Mouse (Mus musculus) cerebellum, adult 9-10 months (tissue): ENCODE results near the gene Arl3.

Experiments used
- DNase-seq: peaks from one replicate; pipeline ENCODE4 v3.0.0; 2022

Arl3 gene

GRCm38 (mm10) chr19:46532031-46532688 lies 40.8 kb downstream of the Arl3 start:
- DNase-seq = no peak

- DNase-seq = no peak
These were observed 41.6 kb downstream of the Arl3 start for GRCm38 (mm10) chr19:46531071-46532030.

DNA sequence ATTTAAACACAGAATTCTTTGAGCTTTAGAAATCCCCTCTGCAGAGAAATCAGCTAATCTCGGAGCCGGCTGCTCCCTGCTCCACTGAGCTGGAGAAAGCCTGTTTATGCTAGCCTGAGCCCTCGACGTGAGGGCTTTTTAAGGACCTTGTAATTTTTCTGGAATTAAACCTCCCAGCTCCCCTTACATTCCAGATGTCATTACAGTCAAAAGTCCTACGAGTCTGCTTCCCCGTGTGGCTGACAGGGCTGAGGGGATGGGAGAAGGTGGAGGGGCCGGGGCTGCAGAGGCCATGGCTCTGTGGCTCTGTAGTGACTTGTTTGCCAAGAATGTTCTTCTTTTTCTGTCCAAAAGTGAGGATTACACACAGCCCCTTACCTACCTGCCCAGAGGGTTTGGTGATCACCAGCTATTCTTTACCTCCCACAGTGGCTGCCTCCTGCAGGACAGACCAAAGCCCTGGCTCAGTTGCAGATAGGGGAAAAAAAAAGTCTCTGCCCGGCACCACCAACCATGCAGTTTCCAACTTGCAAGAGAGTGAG lies 42.5 kb downstream of the Arl3 start:
- no peak for DNase-seq

DNA sequence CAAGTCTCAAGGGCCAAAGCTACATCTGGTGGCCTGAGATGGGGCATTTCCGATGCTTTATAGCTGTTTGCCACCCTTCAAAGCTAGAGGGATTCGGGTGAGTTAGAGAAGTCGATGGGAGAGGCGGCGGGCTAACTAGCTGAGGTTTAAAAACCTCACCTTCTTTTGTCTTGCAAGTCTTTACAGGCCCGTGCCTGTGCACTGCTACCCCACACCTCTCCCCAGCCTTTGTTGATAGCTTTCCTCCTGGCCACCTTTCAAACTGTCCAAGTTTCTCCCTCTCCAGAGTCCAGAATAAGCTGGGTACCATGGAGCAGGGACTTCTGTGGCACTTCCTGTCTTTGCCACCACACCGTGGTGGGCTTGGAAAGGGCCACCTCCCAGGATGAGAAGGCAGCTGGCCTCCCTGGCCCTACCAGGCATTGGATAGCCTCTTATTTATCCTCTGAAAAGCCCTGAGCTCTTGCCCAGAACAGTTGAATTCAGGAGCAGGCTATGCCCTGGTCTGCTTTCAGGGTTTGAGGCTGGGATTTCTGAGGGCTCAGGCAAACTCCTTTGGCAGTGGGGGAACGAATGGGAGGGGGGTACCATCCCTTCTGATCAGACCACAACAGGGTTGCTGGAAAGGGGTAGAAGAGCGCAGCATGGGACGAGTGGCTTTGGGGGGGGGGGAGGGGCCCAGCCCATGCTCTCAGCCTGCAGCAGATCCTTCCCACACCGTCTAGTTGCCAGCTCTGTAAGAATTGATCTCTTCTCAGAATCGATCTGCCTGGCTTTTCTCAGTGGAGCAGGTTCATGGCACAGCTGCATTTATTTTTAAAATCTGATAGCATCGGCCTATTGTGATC lies 43.2 kb downstream of the Arl3 start:
- no peak for DNase-seq

DNA sequence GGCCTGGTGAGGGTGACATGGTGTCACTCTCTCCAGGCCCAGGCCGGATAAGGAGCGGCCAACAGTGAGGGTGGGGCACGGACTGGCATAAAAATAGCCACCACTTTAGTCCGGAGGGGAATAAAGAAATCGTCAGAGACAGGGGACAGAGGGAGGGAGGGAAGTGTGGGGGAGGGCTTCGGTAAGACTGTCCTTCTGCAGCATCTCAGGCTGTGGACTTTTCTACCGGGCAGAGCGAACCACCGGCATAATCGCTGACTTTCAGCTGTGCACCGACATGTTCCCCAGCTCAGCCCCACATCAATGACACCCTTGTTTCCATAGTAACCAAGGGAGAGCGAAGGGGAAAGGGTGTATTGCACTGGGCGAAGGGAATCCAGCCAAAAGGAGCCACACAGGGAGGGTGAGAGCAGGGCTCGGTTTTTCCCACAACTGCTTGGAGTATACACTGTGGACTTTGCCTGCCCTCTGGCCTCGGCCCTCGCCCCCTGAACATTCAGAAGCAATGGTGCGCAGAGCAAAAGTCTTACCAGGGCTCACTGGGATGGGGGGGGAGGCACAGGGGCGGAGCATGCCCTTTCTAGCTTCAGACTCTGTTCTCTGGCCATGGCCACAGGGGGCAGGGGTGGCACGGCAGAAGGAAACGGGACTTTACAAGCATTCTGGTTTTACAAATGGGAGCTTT lies 44.3 kb downstream of the Arl3 start:
- DNase-seq = peak; percentile 79

- DNase-seq = no peak
These were observed 45.1 kb downstream of the Arl3 start for GRCm38 (mm10) chr19:46527632-46528528.

DNA sequence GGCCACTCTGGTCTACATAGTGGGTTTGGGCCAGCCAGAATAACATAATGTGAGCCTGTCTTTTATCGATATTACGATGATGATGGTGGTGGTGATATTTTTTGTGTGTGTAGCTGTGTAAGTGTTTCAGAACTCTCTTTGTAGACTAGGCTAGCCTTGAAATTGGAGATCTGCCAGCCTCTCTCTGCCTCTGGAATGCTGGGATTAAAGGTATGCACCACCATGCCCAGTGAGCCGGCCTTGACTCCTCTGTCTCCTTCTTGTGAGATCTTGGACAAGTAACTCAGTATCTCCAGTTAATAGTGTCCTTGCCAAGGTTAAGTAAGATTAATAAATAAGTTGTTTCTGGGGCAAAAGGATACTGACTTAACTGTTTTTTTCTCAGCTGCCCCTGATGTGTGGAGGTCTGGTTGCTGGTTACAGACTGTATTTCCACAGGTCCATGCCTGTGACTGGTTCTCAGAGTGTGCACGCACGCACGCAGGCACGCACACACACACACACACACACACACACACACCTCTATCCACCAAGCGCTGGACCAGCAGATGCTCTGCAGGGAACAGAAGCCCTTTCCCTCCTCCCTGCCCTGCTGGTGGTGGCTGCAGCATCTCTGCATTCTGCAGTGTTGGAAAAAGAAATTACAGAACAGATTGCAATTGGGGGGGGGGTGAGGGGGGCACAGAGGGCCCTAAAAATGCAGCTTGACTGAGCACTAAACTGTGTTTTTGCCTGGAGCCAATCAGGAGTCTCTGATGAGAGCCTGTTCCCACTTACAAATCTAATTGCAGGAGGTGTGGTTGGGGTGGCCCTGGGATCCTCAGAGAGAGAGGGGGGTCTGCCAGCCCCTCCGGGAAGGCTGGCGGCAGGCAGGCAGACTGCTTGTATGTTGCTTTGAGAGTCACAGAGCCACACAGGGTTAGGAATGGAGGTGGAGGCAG lies 47.0 kb downstream of the Arl3 start:
- DNase-seq = no peak

- DNase-seq = no peak
These were observed 48.2 kb downstream of the Arl3 start for GRCm38 (mm10) chr19:46524601-46525321.

- DNase-seq = no peak
These were observed 48.9 kb downstream of the Arl3 start for GRCm38 (mm10) chr19:46524152-46524544.

DNA sequence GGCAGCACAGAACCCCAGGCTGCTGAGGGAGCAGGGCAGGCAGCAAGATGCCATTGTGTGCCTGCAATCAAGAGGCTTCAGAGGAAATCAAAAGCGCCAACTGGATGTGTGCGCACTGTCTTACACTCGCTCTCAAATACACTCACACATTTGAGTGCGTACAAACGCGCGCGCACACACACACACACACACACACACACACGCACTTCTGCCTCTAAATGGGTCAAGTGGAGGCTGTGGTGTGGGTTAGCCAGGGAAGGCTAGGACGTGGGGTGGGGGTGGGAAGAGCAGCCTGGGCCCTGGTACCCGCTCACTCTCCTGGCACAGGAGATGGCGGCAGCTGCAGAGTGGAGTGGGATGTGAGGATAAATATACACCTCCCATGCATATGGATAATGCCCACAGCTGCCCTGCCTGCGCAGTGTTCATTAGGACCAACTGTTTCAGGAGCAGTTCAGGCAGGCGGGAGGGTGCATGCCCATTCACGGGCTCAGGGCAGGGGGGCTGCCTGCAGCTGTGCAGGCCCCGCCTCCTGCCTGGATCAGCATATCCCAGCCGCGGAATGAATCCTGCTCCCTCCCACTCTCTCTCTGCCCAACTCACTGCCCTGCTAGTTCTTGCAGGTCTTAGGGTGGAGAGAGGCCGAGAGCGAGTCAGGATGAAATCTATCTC lies 49.4 kb downstream of the Arl3 start:
- peak; percentile 69 for DNase-seq

GRCm38 (mm10) chr19:46523131-46523479 lies 49.9 kb downstream of the Arl3 start:
- DNase-seq = no peak

DNA sequence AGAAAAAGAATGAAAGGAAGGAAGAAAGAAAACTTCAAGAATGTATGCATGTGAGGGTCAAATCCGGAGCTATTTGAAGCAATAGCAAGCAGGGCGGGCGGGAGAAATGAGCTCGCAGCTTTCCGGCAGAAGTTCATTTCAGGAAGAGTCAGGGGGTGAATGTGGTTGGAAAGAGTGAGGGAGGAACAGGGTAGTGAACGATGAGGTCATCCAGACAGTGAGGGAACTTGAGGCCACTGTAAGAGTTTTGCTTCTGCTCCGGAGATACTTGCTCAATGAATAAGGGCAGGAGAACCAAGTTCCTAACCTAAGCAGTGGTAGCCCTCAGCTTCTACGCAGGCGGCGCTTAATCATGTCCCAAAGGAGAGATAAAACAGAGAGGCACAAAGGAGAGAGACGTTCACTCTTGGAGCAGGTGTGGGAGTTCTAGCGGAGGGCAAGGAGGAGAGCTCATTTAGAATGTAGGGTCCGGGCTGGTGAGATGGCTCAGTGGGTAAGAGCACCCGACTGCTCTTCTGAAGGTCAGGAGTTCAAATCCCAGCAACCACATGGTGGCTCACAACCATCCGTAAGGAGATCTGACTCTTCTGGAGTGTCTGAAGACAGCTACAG lies 50.5 kb downstream of the Arl3 start:
- no peak for DNase-seq

- DNase-seq = no peak
These were observed 51.3 kb downstream of the Arl3 start for GRCm38 (mm10) chr19:46521698-46522097.

DNA sequence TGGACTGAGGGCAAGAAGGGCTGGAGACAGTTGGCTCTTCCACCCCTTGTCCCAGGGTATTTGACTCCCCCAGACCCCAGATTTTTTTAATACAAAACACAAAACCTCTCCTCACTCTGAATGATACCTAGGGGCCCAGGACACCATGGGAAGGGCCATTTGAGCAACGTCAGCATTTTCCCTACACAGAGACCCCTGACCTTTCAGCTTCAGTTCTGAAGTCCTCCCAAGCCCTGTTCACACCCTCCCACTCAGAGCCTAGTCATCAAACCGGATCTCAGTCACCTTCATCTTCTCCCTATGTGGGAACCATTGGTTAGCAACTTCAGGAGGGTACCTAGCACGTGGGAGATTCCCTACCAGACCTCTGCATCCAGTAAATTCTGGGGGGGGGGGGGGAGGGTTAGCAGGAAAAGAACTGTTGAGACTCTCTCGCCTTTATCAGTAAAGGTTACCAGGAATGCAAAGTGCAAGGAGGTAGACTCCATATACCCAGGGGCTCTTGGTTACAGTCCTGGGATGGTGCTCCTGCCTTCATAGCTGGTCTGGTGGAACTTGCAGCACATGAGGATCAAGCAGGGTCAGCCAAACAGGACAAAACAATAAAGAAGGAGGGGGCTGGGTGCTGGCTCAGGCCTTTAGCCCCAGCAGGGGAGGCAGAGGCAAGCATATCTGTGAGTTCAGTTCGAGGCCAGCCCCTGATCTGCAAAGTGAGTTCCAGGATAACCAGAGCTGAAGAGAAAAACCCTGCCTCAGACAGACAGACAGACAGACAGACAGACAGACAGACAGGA lies 54.0 kb downstream of the Arl3 start:
- DNase-seq = no peak

DNA sequence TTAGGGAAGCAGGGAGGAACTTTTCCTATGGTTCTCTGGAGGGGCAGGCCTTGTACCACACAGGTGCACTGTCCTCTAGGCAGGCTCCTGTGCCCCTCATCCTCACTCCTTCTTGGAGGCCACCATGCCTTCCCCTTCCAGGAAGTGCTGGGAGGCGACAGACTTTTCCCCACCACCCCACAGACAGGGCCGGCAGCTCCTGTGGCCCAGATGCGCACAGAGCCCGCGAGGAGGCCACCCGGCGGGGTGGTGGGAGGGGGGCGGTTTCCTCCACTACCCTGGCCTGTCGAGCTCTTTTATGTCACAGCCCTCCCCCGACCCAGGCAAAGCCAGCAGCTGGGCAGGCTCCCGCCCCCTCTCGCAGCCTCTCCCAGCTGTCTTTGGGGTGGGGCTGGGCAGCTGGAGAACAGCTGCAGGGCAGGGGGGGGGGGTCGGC lies 54.6 kb downstream of the Arl3 start:
- no peak for DNase-seq

DNA sequence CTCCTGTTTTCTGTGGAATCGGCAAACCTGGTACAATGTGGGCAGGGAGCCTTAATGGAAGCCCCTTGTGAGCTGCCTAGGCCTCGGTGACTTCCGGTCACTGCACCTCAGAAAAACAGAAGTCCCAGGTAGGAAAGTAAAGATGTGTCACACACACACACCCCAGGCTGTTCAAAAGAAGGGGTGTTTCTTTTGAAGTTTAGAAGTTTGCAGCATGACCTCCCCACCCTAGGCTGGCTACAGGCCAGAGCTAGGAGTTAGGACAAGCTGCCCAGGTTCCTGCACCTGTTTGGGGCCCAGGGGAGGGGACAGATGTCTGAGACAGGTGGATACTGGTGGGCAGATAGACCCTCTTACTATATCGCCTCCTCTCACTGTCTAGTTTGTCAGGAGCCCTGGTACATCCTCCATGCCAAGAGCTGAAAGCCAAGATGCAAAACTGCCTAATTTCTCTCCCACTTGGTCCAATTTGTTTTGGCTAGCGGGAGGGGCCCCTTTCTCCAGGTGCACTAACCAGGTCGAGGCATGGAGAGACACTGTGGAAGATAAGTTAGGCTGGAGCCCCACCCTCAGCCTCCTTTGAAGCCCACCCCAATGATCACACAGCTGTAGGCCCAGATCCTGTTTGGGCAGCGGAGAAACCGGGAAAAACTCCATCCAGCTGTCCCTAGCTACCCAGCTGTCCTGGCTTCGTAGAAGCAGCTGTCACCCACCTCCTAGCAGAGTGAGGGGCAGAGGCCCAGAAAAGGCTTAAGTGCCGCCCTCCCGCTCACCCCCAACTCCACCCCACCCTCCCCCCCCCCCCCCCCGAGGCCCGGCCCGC lies 55.3 kb downstream of the Arl3 start:
- DNase-seq = no peak
